Mouse (Mus musculus) cerebellum, adult 2 months (tissue): ENCODE results near the gene Ulk3. TPM values are rescaled to one million over a fixed set of nuclear protein-coding genes. Genes with fewer than 3 reads are reported as not detected.

Experiments used
- DNase-seq, 2 experiments: peaks; one replicate each; pipeline ENCODE4 v3.0.0; 2021
- H3K27ac ChIP-seq: fragments of 200-500 bp; 2 replicates; pipeline ENCODE4 v1.5.1; 2012; ENCODE audit warnings: low read length, control low read depth, inconsistent platforms; ENCODE audit not compliant: insufficient read depth
- H3K27me3 ChIP-seq: fragments of 200-500 bp; 2 replicates; pipeline ENCODE4 v1.6.1; 2012; ENCODE audit warnings: inconsistent platforms, mild to moderate bottlenecking, low read length, moderate library complexity; ENCODE audit not compliant: control insufficient read depth, insufficient read depth
- H3K4me1 ChIP-seq: fragments of 200-500 bp; 2 replicates; pipeline ENCODE4 v1.6.1; 2011; ENCODE audit warnings: low read length; ENCODE audit not compliant: control insufficient read depth, insufficient read depth
- H3K4me3 ChIP-seq: fragments of 200-500 bp; replicated peaks from 2 replicates; pipeline ENCODE3; 2011; ENCODE audit warnings: mild to moderate bottlenecking, low read depth, low read length, control low read depth; ENCODE audit not compliant: insufficient read depth
- CTCF ChIP-seq: fragments of 200-500 bp; IDR thresholded peaks from 2 replicates; pipeline ENCODE4 v1.5.1; 2011; ENCODE audit warnings: low read depth, mild to moderate bottlenecking, control low read depth, low read length, moderate library complexity, borderline replicate concordance; ENCODE audit not compliant: insufficient read depth
- POLR2A ChIP-seq: fragments of 200-500 bp; IDR thresholded peaks from 2 replicates; pipeline ENCODE4 v1.6.1; 2011; ENCODE audit warnings: low read length, control low read depth, borderline replicate concordance; ENCODE audit not compliant: insufficient read depth
- WGBS: fragments of 180-500 bp; shearing (Covaris S2); methylation state at CpG from one replicate; pipeline ENCODE4 v1.1.7; 2018; 5-methylcytosine and 5-hydroxymethylcytosine counted together
- polyA plus RNA-seq: library from polyadenylated mRNA; depleted of rRNA; stranded (reverse); fragments of >200 nt; gene quantifications from 2 replicates; pipeline ENCODE4 v1.2.3, GENCODE M21; 2012

The Ulk3 gene
- polyA plus RNA-seq, 1 experiment = 39.5 TPM

- Histone ChIP-seq H3K27me3 (no peaks in the 10 kb centered on the region), H3K27ac (peak overlapping the region; percentile 14; the same call in 1 of the 2 replicates), H3K4me3 (no peak overlapping the region), H3K4me1 (peaks cover 29% of the 10 kb centered on the region)
- TF ChIP-seq POLR2A (no peak), CTCF (no peak)
- 20% methylated on average over 15 of the region's 15 CpGs for WGBS
- DNase-seq = peak; percentile 47 to 77
Observed at GRCm38 (mm10) chr9:57625674-57626500, 36.6 kb downstream of the Ulk3 start.

- Histone ChIP-seq H3K27me3 (no peaks in the 10 kb centered on the region), H3K27ac (no peak overlapping the region), H3K4me1 (peaks cover 29% of the 10 kb centered on the region), H3K4me3 (no peak overlapping the region)
- TF ChIP-seq POLR2A = no peak
- TF ChIP-seq CTCF = no peak
- no peak for DNase-seq
- WGBS = 78% methylated on average over 17 of the region's 17 CpGs
Observed at GRCm38 (mm10) chr9:57627191-57627590, 37.9 kb downstream of the Ulk3 start.

- DNase-seq = no peak
- Histone ChIP-seq H3K27ac (no peak overlapping the region), H3K4me1 (peaks cover 29% of the 10 kb centered on the region), H3K4me3 (no peak overlapping the region), H3K27me3 (no peaks in the 10 kb centered on the region)
- WGBS = 91% methylated on average over 11 of the region's 11 CpGs
- TF ChIP-seq CTCF = no peak
- TF ChIP-seq POLR2A = no peak
Observed at GRCm38 (mm10) chr9:57627892-57628291, 38.6 kb downstream of the Ulk3 start.

- WGBS = 89% methylated on average over 12 of the region's 12 CpGs
- H3K4me1 ChIP-seq = peaks cover 32% of the 10 kb centered on the region
Observed at GRCm38 (mm10) chr9:57628717-57629116, 39.5 kb downstream of the Ulk3 start.

GRCm38 (mm10) chr9:57629118-57629874 lies 40.0 kb downstream of the Ulk3 start:
- Histone ChIP-seq H3K4me1 (peaks cover 32% of the 10 kb centered on the region), H3K4me3 (no peak overlapping the region), H3K27me3 (no peaks in the 10 kb centered on the region), H3K27ac (no peak overlapping the region)
- TF ChIP-seq POLR2A (no peak), CTCF (peak; percentile 96)
- DNase-seq = peak; percentile 68 to 83
- 68% methylated on average over 14 of the region's 14 CpGs for WGBS

More at GRCm38 (mm10) chr9:57628717-57629116, 39.5 kb downstream of the Ulk3 start:
- no peak for DNase-seq
- TF ChIP-seq POLR2A (no peak), CTCF (no peak)
- no peak overlapping the region for H3K4me3 ChIP-seq
- H3K27me3 ChIP-seq = no peaks in the 10 kb centered on the region
- no peak overlapping the region for H3K27ac ChIP-seq

GRCm38 (mm10) chr9:57633481-57634024 lies 44.3 kb downstream of the Ulk3 start:
- no peak overlapping the region for H3K4me3 ChIP-seq
- TF ChIP-seq POLR2A (no peak), CTCF (no peak)
- 39% methylated on average over 4 of the region's 4 CpGs for WGBS
- H3K4me1 ChIP-seq = peaks cover 29% of the 10 kb centered on the region
- DNase-seq = no peak
- H3K27me3 ChIP-seq = no peaks in the 10 kb centered on the region
- H3K27ac ChIP-seq = no peak overlapping the region

GRCm38 (mm10) chr9:57637272-57637671 lies 48.0 kb downstream of the Ulk3 start:
- Histone ChIP-seq H3K27me3 (no peaks in the 10 kb centered on the region), H3K27ac (no peak overlapping the region; the same call in 1 of the 2 replicates), H3K4me1 (peaks cover 44% of the 10 kb centered on the region), H3K4me3 (no peak overlapping the region)
- no peak for DNase-seq
- whole genome bisulfite sequencing = 45% methylated on average over 3 of the region's 3 CpGs
- TF ChIP-seq CTCF (no peak), POLR2A (no peak)
